Mouse (Mus musculus) inflammation-experienced regulatory T-cells, adult 6 months (primary cell): ENCODE measurements around the gene Fgf23. TPM values are rescaled to one million over a fixed set of nuclear protein-coding genes. Genes with fewer than 3 reads are reported as not detected.

Source experiments
- ATAC-seq: one replicate; pipeline ENCODE4 v1.8.0; 2017
- polyA plus RNA-seq, 3 experiments: library from polyadenylated mRNA; unstranded; fragments of 100-300 nt; shearing (Covaris generic); gene quantifications; one replicate each; pipeline ENCODE4 v1.2.1; 2017

Fgf23 gene
- polyA plus RNA-seq, 3 experiments from 2014 or later, result 0.26 TPM; not detected in 2

DNA sequence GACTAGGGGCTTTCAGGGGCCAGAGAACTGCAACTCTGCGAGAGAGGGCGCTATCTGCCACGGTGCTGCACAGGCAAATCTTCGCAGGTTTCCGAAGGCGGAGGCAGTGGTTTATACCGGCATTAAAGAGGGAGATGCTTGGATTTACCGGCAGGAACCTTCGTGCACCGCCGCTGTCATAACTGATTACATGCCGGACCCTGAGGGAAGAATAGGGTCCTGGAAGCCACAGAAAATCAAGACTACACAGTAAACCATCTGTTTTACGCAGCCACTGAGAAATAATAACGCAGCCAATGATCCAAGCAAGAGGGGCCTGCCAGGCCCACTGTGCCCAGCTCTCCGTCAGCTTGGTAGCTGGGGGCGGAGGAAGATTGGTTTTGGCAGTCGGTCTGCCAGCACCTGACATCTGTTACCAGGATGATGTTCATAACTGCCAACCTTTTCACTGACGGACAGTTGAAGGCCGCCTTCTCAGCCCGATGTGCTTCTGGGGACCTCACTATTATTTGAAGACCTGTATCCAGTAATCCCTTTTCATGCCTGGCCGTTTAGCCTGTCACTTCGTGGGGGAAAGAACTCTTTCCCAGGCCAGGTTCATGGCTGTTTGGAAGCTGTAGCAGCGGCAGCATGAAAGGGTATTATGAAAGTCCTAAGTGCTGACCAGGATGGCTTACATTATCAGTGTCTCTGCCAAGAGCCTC lies 42.2 kb downstream of the Fgf23 start:
- ATAC-seq, result no peak

DNA sequence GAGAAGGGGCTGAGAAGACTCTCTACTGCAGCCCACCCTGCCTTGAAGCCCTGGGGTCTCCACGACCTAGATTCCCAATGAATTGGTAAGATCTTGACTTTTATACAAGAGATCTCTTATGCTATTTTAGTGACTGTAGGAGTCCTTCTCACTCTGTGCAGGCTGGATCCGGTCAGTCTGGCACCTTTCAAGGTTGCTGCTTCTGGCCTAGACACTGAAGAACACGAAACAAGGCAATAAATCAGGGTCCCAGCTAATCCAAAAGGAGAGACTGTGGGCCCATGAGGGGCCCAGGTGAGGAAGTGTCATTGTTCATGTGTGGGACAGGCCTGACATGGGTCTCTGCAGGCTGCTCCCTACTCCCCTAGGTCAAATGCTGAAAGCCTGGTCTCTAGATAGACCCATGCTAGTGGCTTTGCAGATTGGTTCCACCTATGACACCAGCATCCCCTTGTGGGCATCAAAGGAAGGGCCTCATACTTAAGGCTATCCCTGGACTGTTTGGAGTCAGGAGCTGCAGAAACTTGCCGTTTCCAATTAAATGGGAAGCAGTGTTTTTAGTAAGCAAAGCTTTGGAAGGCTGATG lies 49.6 kb downstream of the Fgf23 start:
- ATAC-seq, result peak; percentile 36

DNA sequence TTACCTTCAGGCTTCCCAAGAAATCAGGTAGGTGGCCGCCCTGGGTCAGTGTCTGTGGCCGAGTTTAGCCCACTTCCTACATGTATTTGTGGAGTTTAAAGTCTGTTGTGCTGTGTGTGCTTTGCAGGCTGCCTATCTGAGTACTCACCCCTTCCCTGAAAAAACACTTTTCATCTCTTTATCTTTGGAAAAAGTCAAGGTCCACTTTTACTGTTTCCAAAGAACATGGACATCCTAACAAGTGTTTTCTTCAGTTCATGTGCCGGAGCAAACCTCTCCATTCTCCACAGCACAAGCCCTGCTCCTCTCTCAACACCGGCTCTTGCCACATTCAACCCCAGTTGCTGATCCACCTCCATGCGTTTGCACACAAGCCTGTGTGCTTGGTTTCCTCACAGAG lies 50.3 kb downstream of the Fgf23 start:
- no peak for ATAC-seq

- no peak for ATAC-seq
These were observed 50.8 kb downstream of the Fgf23 start for GRCm38 (mm10) chr6:127123506-127123905.

DNA sequence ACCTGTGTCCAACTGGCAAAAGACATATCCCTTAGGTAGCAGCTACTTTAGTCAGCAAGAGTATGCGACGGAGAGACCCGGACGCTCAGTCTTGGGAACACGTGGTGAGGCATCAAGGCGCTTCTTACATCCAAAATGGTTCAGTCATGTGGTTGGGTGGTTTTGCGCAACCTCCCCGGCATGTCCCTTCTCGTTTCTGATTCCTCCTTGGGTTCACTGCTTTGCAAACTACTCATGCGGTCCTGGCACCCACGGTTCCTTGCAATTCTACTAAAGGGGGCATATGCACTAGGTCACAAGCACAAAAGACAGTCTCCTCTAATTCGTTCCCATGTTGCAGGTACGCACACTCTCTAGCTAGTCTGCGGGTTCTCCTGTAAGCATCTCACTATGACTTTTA lies 57.0 kb downstream of the Fgf23 start:
- ATAC-seq, result no peak

GRCm38 (mm10) chr6:127130377-127130776 lies 57.7 kb downstream of the Fgf23 start:
- no peak for ATAC-seq

Other genes with a start within 250 kb of the Fgf23 start
- gene Ndufa9, start 223.8 kb upstream of the Fgf23 start, polyA plus RNA-seq, result 100 to 1,000 TPM; 157 to 186 (median 185) TPM
- not detected for gene Akap3, start 219.8 kb upstream of the Fgf23 start, polyA plus RNA-seq
- gene Dyrk4, start 151.1 kb upstream of the Fgf23 start, polyA plus RNA-seq, result under 1 TPM in 2 of 3 experiments, not detected in 1; 0.21 to 0.71 TPM
- gene Rad51ap1, start 133.3 kb upstream of the Fgf23 start, polyA plus RNA-seq, result 10 to 100 TPM in 1 of 3 experiments, 1 to 10 TPM in 2; 5.8 to 36.4 (median 6.2) TPM
- 10 to 100 TPM; 10.2 to 13.3 (median 13.1) TPM for gene D6Wsu163e, start 132.9 kb upstream of the Fgf23 start, polyA plus RNA-seq
- not detected for gene Fgf6, start 57.3 kb upstream of the Fgf23 start, polyA plus RNA-seq
- 10 to 100 TPM in 1 of 3 experiments, 1 to 10 TPM in 2; 7.5 to 10.6 (median 8.8) TPM for gene Tigar, start 36.7 kb downstream of the Fgf23 start, polyA plus RNA-seq
- 100 to 1,000 TPM; 622 to 765 (median 747) TPM for gene Ccnd2, start 79.3 kb downstream of the Fgf23 start, polyA plus RNA-seq